Mouse (Mus musculus): ENCODE results near the gene Ddx46. TPM values are rescaled to one million over a fixed set of nuclear protein-coding genes. Genes with fewer than 3 reads are reported as not detected.

Gene Ddx46
- total and polyA plus RNA-seq, 2 experiments from 2014 or later: 18.7 to 19.9 TPM

DNA sequence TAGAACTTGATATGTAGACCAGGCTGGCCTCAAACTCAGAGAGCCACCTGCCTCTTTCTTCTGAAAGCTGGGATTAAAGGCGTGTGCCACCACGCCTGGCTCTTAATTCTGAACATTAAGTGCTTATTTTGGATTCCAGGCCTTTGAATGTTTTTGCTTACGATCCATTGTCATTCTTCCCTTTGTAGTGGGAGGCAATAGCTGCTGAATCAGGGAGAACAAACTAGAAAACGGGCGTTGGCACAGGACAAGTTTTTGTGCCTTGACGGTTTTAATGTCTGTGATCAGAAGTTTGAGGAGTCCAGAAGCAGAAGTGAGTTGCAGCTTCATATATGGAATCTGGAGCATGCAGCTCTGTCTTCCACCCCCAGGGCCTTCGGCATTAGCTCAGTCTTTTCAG is 95.9 kb downstream of the Ddx46 start:
- DNase-seq (ENCODE audit: low spot score) (no peak), ATAC-seq (no peak)
- no peak overlapping the region for H3K27ac ChIP-seq
- H3K36me3 ChIP-seq (ENCODE audit: insufficient read depth, low read length): no peaks in the 10 kb centered on the region
- H3K27me3 ChIP-seq (ENCODE audit: insufficient read depth, low read length): no peaks in the 10 kb centered on the region
- no peak overlapping the region for H3K9ac ChIP-seq (replicated peaks; ENCODE audit: low read length)
- H3K4me3 ChIP-seq (ENCODE audit: low read length): no peak overlapping the region
- no peak for TF ChIP-seq CTCF (IDR thresholded peaks at IDR 0.05; ENCODE audit: low read depth)
- 84% methylated on average over 7 of the region's 7 CpGs for WGBS
- no peaks in the 10 kb centered on the region for H3K9me3 ChIP-seq (ENCODE audit: low read length)
- no peaks in the 10 kb centered on the region for H3K4me1 ChIP-seq (ENCODE audit: insufficient read depth, low read length)
- H3K4me2 ChIP-seq (ENCODE audit: low read depth, low read length): no peak overlapping the region

Other genes starting within 250 kb of the Ddx46 start
- gene Slc34a1, start 236.8 kb upstream of the Ddx46 start, total RNA-seq (2014; rRNA removed): not detected in 2 replicates
- not detected in 2 replicates for gene Slc34a1, start 236.8 kb upstream of the Ddx46 start, polyA plus RNA-seq (2015; fragmentation: Nextera tagmentation; extraction: Ambion mirVana)
- gene Pfn3, start 219.8 kb upstream of the Ddx46 start, total RNA-seq (2014; rRNA removed): 0.52 TPM in 1 of 2 replicates, not detected in the other
- 0.37 and 0.68 TPM in 2 replicates for gene Pfn3, start 219.8 kb upstream of the Ddx46 start, polyA plus RNA-seq (2015; fragmentation: Nextera tagmentation; extraction: Ambion mirVana)
- not detected in 2 replicates for gene F12, start 208.2 kb upstream of the Ddx46 start, total RNA-seq (2014; rRNA removed)
- 0.26 and 0.48 TPM in 2 replicates for gene F12, start 208.2 kb upstream of the Ddx46 start, polyA plus RNA-seq (2015; fragmentation: Nextera tagmentation; extraction: Ambion mirVana)
- gene Grk6, start 190.0 kb upstream of the Ddx46 start, total RNA-seq (2014; rRNA removed): 72.2 and 72.6 TPM in 2 replicates
- 34.7 and 35.5 TPM in 2 replicates for gene Grk6, start 190.0 kb upstream of the Ddx46 start, polyA plus RNA-seq (2015; fragmentation: Nextera tagmentation; extraction: Ambion mirVana)
- 106 and 119 TPM in 2 replicates for gene Prr7, start 170.8 kb upstream of the Ddx46 start, total RNA-seq (2014; rRNA removed)
- 4.6 and 4.9 TPM in 2 replicates for gene Prr7, start 170.8 kb upstream of the Ddx46 start, polyA plus RNA-seq (2015; fragmentation: Nextera tagmentation; extraction: Ambion mirVana)
- 442 and 446 TPM in 2 replicates for gene Dbn1, start 146.9 kb upstream of the Ddx46 start, total RNA-seq (2014; rRNA removed)
- gene Dbn1, start 146.9 kb upstream of the Ddx46 start, polyA plus RNA-seq (2015; fragmentation: Nextera tagmentation; extraction: Ambion mirVana): 369 and 371 TPM in 2 replicates
- gene Pdlim7, start 121.4 kb upstream of the Ddx46 start, total RNA-seq (2014; rRNA removed): 43.4 and 49.9 TPM in 2 replicates
- gene Pdlim7, start 121.4 kb upstream of the Ddx46 start, polyA plus RNA-seq (2015; fragmentation: Nextera tagmentation; extraction: Ambion mirVana): 133 TPM in 2 replicates
- gene Dok3, start 105.7 kb upstream of the Ddx46 start, total RNA-seq (2014; rRNA removed): 4.7 and 5.2 TPM in 2 replicates
- gene Dok3, start 105.7 kb upstream of the Ddx46 start, polyA plus RNA-seq (2015; fragmentation: Nextera tagmentation; extraction: Ambion mirVana): 1.1 and 1.6 TPM in 2 replicates
- 48.6 and 53.4 TPM in 2 replicates for gene Ddx41, start 98.4 kb upstream of the Ddx46 start, total RNA-seq (2014; rRNA removed)
- gene Ddx41, start 98.4 kb upstream of the Ddx46 start, polyA plus RNA-seq (2015; fragmentation: Nextera tagmentation; extraction: Ambion mirVana): 44.4 and 47.2 TPM in 2 replicates
- 60.2 and 87.5 TPM in 2 replicates for gene Fam193b, start 63.9 kb upstream of the Ddx46 start, total RNA-seq (2014; rRNA removed)
- gene Fam193b, start 63.9 kb upstream of the Ddx46 start, polyA plus RNA-seq (2015; fragmentation: Nextera tagmentation; extraction: Ambion mirVana): 38.8 and 38.9 TPM in 2 replicates
- 59.3 and 66.7 TPM in 2 replicates for gene Tmed9, start 61.3 kb upstream of the Ddx46 start, total RNA-seq (2014; rRNA removed)
- 105 and 117 TPM in 2 replicates for gene Tmed9, start 61.3 kb upstream of the Ddx46 start, polyA plus RNA-seq (2015; fragmentation: Nextera tagmentation; extraction: Ambion mirVana)
- gene B4galt7, start 35.1 kb upstream of the Ddx46 start, total RNA-seq (2014; rRNA removed): 66.7 and 66.8 TPM in 2 replicates
- gene B4galt7, start 35.1 kb upstream of the Ddx46 start, polyA plus RNA-seq (2015; fragmentation: Nextera tagmentation; extraction: Ambion mirVana): 42.9 and 44.0 TPM in 2 replicates
- 70.3 and 76.2 TPM in 2 replicates for gene Caml, start 12.0 kb upstream of the Ddx46 start, total RNA-seq (2014; rRNA removed)
- gene Caml, start 12.0 kb upstream of the Ddx46 start, polyA plus RNA-seq (2015; fragmentation: Nextera tagmentation; extraction: Ambion mirVana): 105 and 115 TPM in 2 replicates
- 132 and 145 TPM in 2 replicates for gene B230219D22Rik, start 58.1 kb downstream of the Ddx46 start, total RNA-seq (2014; rRNA removed)
- 51.7 and 55.0 TPM in 2 replicates for gene B230219D22Rik, start 58.1 kb downstream of the Ddx46 start, polyA plus RNA-seq (2015; fragmentation: Nextera tagmentation; extraction: Ambion mirVana)
- 111 and 113 TPM in 2 replicates for gene Txndc15, start 79.6 kb downstream of the Ddx46 start, total RNA-seq (2014; rRNA removed)
- gene Txndc15, start 79.6 kb downstream of the Ddx46 start, polyA plus RNA-seq (2015; fragmentation: Nextera tagmentation; extraction: Ambion mirVana): 129 TPM in 2 replicates
- 4.9 and 11.0 TPM in 2 replicates for gene Pcbd2, start 92.3 kb downstream of the Ddx46 start, total RNA-seq (2014; rRNA removed)
- 32.1 and 35.6 TPM in 2 replicates for gene Pcbd2, start 92.3 kb downstream of the Ddx46 start, polyA plus RNA-seq (2015; fragmentation: Nextera tagmentation; extraction: Ambion mirVana)
- gene Catsper3, start 149.5 kb downstream of the Ddx46 start, total RNA-seq (2014; rRNA removed): not detected in 2 replicates
- 0.26 and 0.43 TPM in 2 replicates for gene Catsper3, start 149.5 kb downstream of the Ddx46 start, polyA plus RNA-seq (2015; fragmentation: Nextera tagmentation; extraction: Ambion mirVana)
- gene Pitx1, start 201.2 kb downstream of the Ddx46 start, total RNA-seq (2014; rRNA removed): 0.63 TPM in 1 of 2 replicates, not detected in the other
- gene Pitx1, start 201.2 kb downstream of the Ddx46 start, polyA plus RNA-seq (2015; fragmentation: Nextera tagmentation; extraction: Ambion mirVana): not detected in 2 replicates